Mouse (Mus musculus) cerebellum, adult 8-10 months (tissue): ENCODE results near the gene Ldlrad3.

Experiments
- DNase-seq: peaks from one replicate; pipeline ENCODE4 v3.0.0; 2022

Ldlrad3 gene

DNA sequence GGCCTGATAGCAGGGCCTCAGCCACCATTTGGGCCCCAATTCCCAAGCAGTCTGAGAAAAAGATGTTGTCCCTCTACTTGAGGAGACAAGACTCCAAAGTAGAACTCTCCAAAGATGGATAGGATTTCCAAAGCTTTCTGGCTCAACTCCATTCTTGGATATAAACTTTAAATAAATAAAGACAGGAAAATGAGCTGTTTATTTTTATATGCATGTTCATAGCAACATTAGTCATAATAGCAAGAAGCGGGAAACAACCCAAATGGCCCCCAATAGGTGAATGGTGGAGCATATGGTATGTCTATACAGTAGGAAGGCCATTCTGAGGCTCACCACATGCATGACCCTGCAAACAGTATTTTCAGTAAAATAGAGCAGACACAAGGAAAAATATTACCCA is 251.2 kb downstream of the Ldlrad3 start:
- no peak for DNase-seq

DNA sequence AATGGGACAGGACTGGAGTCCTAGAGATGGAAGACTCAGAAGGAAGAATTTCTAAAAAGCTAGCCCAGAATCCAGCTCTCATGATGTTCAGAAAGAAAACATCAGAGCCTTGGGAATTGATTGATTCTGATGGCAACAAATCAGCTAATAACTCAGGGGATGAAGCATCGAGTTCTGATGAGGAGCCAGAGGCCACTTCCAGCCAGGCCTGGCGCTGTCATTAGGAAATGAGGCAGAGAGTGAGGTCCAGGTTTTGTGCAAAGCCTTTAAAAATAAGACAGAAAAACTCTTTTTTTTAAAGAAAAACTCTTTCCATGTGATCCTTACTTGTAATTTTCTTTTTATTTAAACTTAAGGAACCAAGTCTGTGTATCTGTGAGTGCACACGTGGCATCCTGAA is 252.9 kb downstream of the Ldlrad3 start:
- no peak for DNase-seq

DNA sequence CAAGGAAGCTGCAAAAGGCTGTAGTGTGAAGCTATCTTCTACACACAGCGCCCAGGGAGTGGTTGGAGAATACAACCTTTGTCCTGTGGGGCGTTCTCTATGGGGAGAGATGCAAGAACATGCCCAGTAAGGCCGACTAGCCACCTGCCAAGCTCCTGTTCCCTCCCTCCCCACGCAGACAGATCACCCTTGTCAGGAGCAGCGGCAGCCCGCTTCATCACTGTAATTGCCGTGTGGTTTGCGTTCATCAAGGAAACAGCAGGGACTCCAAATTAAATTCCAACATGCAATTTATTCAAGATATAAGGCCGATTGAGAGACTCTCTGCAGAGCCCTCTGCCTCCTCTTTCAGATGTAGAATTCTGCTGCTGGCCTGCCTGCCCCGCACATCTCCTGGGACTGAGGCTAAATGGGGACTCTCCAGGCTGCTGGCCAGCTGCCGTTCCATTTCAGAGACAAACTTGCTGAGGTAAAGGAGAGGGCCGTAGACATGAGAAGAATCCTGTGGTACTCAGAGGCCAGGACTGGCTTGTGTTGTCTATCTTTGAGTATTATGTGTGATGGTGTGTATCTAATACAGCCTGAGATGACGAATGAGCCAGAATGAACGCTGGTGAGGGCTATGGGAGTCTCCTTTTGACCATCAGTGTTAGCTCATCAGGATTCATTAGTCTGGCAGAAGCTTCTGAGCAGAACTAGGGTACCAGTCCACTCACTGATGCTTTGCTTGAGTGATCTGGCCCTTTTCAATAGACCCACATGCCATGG is 253.8 kb downstream of the Ldlrad3 start:
- peak; percentile 50 for DNase-seq

DNA sequence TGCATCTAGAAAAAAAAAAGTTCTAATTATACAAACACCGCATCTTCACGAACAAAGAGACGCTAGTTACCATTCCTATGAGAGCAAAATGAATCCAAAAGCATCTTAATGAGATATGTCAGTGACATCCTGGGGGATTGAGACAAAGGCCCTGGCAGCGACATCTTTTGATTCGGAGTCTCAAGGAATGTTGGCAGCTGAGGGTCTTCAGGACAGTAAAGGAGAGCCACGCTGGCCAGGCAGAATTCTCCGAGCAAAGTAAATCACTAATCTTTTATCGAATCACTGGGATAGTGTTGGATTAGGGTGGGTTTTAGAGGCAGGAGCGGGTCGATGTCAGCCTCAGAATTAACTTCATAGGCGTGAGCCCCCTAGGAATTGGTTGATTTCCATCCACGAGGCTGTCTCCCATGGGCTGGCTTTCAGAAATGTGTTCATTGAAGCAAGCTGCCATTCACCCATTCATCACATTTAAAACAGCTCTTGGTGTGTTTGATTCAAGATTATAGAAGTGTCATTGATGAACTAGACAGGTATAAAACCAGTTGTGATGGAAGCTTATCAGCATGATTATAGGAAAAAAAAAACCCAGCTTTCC is 260.5 kb downstream of the Ldlrad3 start:
- no peak for DNase-seq

DNA sequence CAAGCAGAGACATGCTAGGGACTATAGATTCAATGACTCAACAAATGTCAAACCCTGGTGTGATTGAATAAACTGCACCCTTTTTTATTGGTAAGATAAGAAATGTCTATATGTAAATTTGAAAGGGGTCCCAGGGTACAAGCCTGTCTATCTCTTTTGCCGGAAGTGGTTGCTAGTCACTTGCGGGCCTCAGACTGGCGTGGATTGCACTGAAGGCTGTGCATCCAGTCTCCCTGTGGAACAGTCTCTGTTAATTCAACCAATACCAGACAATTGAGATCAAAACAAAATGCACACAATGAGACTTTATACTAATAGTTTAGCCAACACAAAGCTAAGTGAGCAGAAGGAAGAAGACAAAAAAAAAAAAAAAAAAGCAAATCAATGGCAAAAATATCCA is 261.0 kb downstream of the Ldlrad3 start:
- no peak for DNase-seq

DNA sequence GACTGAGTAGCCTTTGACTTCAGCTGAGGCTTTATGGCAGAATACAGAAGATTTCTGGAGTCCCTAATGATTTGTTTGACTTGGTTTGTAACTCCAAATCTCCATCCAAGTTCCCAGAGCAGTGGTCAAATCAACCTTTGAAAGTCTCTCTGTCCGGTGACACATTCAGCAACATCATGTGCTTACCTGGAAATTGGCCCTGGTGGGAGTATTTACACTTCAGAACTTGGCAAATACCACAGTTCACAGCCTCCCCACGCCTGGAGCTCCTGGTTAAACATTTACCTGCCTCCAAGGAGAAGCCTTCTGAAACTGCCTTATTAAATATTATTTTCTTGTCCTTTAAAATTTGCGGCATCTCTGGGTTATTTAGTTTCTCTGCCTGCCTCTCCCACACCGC is 263.0 kb downstream of the Ldlrad3 start:
- no peak for DNase-seq

DNA sequence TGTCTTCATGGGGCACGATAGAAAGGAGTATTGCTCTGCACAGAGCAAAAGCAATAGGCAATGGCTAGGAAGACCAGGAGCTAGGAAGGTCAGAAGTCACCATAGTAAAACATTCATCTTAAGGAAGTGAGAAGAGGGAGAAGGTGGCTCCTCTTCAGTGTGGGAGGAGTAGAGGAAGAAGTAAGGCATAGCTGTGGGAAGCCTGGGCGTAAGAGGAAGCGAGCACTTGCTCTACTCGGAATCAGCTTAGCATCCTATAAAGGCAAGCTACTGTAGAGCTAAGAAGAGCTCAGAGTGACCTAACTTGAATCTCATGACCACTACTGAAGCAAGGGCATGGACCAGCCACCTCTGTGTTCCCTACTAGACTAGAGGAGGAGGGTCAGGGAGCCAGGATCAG is 263.9 kb downstream of the Ldlrad3 start:
- DNase-seq: no peak

DNA sequence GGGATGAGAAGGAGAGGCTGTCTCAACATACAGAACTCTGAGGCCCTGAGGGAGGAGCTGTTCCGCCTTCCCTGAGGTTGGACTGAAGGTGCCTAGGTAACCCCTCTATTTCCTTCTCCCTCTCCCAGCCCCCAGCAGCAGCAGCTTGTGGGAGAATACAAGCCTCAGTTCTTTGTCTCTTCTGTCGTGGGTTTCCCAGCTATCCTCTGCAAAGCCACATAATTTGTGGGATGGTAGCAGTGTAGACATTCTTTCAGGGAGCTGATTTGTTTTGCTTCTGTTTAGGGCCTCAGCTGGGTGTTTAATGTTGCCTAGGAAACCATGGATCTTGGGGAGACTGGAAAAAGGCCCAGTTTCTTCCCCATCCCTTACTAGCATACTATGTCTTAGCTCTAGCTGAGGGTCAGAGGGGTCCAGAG is 266.0 kb downstream of the Ldlrad3 start:
- DNase-seq: no peak

DNA sequence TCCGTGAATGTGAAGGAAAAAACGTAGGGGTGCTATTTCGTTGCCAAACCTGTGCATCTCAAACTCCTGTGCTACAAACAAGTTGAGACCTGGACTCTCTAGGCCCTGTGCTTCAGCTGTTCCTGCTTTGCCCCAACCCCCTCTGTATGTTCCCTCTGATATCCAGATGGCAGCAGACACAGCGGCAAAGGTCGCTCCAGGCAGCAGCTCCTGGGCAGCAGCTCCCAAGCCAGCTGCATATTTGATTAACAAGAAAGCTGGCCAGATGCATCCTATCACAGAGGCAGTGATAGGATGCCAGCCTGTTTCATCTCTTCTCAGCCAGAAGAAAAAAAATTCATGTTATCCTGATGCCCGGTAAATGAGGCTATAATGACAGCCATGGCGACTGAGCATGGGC is 267.7 kb downstream of the Ldlrad3 start:
- DNase-seq: no peak

DNA sequence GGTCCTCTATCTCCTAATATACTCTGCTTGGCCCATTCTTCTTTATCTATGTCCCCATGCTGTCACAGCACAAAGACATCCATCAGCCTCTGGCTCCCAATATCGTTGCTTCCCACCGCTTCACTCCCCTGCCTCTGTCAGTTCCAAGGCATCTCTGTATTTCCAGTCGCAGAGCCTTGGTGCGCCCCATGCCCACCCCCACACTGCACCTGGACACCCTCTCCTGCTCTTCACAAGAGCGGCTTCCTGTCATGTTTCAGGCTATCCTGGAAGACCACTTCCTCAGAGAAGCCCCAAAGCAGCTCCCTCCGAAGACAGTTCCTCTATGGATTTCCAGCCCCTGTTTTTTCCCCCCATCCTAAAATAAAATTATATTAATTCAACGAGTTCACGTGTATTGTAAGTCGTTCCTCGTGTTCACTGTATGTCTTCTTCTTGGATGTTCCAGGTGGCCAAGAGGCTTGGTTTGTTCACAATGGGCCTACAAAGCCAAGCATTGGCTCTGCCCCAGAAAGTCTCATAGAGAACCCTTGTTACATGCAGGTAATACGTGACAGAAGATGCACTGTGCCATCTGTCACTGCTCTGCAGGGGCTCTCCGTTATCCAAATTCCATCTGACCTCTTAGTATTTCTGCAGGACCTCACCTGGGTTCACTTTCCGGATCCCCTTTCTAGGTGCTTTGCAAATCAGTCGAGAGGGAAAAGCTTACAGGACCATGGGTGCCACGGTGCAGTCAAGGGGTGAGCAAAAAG is 276.7 kb downstream of the Ldlrad3 start:
- DNase-seq: peak; percentile 83

DNA sequence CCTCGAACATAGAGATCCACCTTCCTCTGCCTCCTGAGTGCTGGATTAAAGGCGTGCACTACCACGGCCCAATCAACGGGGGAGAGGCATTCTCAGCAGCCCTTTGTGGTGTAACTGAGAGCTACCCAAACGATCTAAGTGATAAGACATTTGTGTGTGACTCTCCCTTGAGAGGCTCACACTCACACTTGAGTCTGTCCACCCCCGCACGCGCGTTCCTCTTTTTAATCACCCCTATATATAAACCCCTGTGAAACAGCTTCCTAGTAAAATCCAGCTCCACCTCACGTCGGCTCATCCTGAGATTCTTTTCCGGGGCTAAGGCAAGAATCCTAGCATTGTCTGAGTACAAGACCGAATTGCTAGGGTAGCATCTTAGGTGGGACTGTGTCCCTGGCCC is 277.4 kb downstream of the Ldlrad3 start:
- no peak for DNase-seq

DNA sequence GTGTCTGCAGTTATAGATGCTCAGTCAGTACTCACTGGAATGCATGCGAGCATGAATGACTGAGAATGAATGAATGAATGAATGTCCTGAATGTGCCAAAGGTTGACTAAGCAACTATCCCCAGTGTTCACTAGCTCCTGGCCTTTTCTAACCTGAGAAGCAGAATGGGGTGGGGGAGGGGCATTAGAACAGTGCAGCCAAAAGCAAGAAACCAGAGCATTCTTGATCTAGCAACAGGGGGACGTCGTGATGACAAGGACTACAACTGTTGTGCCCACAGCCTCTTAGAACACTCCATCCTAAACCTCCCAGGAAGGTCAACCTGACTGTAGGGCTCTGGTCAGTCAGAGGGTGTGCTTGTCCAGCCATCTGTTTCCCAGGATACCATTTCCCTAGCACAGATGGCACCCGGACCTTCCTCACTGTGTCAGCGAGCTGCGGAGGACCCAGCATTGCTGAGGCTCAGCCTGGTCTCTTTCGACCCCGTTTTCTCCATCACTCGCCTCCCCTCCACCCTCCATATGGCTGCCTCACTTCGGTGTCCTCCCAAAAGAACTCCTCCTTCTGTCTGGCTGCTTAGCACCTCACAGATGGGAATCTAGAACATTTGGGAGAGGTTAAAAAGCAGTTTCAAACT is 278.7 kb downstream of the Ldlrad3 start:
- DNase-seq: peak; percentile 93

DNA sequence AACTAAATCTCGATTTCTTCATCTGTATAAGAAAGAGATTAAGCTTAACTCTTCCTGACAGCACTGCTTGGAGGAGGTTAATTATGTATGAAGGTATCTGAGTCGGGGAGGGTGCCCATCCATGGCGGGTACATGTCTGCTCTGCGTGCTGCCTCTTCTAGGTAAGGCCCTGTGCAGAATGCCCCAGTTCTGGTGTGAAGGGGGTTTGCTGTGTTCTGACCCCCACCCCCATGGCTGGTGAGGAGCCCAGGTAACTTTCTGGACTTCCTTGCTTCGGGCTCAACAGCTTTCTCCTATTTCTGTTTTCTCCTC is 279.9 kb downstream of the Ldlrad3 start:
- DNase-seq: peak; percentile 57

DNA sequence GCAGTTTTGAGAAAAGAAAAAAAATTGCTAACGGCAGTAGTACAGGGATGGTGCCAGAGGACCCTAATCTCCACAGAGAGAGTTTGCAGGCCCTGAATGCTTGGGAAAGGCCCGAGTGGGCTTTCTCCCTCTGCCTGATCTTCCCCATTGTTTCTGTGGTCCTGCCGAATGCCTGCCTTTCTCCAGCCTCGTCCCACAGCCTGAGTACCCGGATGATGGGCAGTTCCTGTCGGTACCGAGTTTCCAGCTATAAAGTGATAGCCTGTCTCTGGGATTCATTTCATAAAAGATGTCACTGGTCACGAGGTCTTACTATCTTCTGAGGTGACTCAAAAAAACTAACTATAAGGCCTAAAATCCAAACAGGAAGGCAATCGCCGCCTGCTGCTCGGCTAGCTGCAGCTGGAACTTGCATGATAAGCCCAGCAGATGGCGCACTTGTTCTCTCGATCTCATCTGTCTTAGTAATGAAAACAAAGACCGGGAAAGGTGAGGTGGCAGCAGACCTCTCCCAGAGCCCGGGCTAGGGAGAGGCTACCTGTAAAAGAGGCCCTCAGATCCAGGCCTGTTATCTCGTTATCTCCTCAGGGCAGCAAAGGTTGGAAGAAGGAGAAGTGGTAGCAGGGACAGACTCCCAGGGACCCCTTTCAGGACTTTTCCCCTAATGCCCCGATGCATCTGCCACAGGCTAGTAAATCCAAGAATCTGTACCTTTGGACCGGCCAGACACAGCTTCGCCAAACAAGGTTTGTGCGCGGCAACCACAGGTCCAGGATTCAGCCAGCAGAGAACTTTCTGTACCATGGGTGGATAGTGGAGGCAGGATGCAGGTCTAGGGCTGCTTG is 280.4 kb downstream of the Ldlrad3 start:
- peak; percentile 91 for DNase-seq

DNA sequence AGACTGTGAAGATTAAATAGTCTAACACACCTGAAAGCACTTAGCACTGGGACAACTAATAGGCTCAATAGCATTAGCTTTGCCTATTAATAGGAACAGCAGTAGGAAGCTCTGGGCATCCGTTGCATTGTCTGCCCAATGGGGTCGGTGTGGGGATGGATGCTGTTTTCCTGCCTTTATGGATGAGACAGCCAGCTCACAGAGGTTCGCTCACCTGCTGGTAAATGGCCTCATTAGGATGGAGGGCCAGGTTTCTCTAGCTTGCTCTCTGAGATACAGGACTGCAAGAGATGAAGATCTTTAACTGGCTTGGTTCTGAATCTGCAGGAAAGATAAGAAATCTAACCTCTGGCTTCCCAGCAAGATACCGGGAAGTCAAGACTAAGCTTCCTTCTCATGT is 284.0 kb downstream of the Ldlrad3 start:
- no peak for DNase-seq
